Mouse (Mus musculus): ENCODE results near the gene Pde4d. TPM values are rescaled to one million over a fixed set of nuclear protein-coding genes. Genes with fewer than 3 reads are reported as not detected.

Gene Pde4d
- polyA plus RNA-seq, 1 experiment from 2014 or later, result 14.6 TPM

DNA sequence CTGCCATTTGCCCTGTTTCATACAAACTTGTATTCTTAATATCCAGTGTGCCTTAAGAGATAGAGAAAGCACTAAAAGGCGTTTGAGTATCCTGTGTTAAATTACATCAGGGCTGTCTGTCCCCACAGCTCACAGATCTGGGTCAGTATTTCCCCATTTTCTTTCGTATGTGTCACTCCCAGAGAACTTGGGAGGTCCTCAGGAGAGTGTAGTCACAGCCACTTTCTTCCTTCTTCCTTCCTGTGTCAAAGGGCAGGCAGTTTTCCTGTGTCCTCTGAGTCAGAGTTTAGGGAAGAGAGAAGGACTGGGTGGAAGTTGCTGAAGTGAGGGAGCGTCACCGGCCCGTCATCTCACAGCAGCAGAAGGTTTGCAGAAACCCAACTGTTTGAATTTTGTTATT is 103.2 kb downstream of the Pde4d start:
- no peak overlapping the region for H3K4me3 ChIP-seq (ENCODE audit: low read depth, low read length)
- H3K27me3 ChIP-seq (ENCODE audit: control insufficient read depth, insufficient read depth, low read length), result no peaks in the 10 kb centered on the region
- no peaks in the 10 kb centered on the region for H3K4me1 ChIP-seq (ENCODE audit: control insufficient read depth, insufficient read depth, low read length)
- H3K4me2 ChIP-seq (ENCODE audit: low read depth, low read length), result no peak overlapping the region
- ATAC-seq (replicated peaks; ENCODE audit: insufficient number of reproducible peaks, low FRiP score, low TSS enrichment, low read depth) (no peak), DNase-seq (ENCODE audit: low spot score) (no peak)
- H3K9ac ChIP-seq (replicated peaks; ENCODE audit: low read length), result no peak overlapping the region
- 56% methylated on average over 5 of the region's 5 CpGs for WGBS
- no peak overlapping the region for H3K27ac ChIP-seq (replicated peaks; ENCODE audit: low read depth, low read length)
- H3K9me3 ChIP-seq (replicated peaks; ENCODE audit: control insufficient read depth, low read length), result no peaks in the 10 kb centered on the region
- H3K36me3 ChIP-seq (replicated peaks; ENCODE audit: control insufficient read depth, insufficient read depth, low read depth, low read length), result no peaks in the 10 kb centered on the region

- ATAC-seq (replicated peaks; ENCODE audit: insufficient number of reproducible peaks, low FRiP score, low TSS enrichment, low read depth) (no peak), DNase-seq (ENCODE audit: low spot score) (no peak)
- Histone ChIP-seq H3K9ac (replicated peaks; ENCODE audit: low read length) (no peak overlapping the region), H3K4me1 (ENCODE audit: control insufficient read depth, insufficient read depth, low read length) (no peaks in the 10 kb centered on the region), H3K4me3 (ENCODE audit: low read depth, low read length) (no peak overlapping the region), H3K27me3 (ENCODE audit: control insufficient read depth, insufficient read depth, low read length) (no peaks in the 10 kb centered on the region), H3K27ac (replicated peaks; ENCODE audit: low read depth, low read length) (no peak overlapping the region), H3K36me3 (replicated peaks; ENCODE audit: control insufficient read depth, insufficient read depth, low read depth, low read length) (no peaks in the 10 kb centered on the region), H3K4me2 (ENCODE audit: low read depth, low read length) (no peak overlapping the region), H3K9me3 (replicated peaks; ENCODE audit: control insufficient read depth, low read length) (no peaks in the 10 kb centered on the region)
These were observed 105.2 kb downstream of the Pde4d start for GRCm38 (mm10) chr13:108554901-108555300.

GRCm38 (mm10) chr13:108596938-108597337 is 147.2 kb downstream of the Pde4d start:
- 73% methylated on average over 3 of the region's 3 CpGs for WGBS
- no peak for ATAC-seq (replicated peaks; ENCODE audit: insufficient number of reproducible peaks, low FRiP score, low TSS enrichment, low read depth)

DNA sequence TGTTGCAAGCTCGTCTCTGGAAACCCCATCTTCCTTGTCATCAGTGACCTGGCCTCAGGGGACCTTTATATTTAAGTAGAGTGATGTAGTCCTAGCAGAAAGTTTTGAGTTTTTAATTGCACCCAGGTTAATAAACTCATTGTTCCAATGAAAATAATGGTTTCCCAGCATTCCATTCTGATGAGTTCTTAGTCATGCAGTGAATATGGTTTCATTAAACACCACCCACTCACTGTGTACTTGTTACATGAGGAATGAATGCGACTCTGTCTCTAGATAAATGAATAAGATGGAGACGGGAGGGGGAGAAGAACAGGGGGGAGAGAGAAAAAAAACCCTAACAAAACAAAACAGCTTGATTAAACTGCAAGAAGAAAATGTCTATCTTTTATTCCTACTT is 148.9 kb downstream of the Pde4d start:
- no peak overlapping the region for H3K4me2 ChIP-seq (ENCODE audit: low read depth, low read length)
- H3K9me3 ChIP-seq (replicated peaks; ENCODE audit: control insufficient read depth, low read length), result no peaks in the 10 kb centered on the region
- no peak overlapping the region for H3K27ac ChIP-seq (replicated peaks; ENCODE audit: low read depth, low read length)
- no peak overlapping the region for H3K9ac ChIP-seq (replicated peaks; ENCODE audit: low read length)
- no peak overlapping the region for H3K4me3 ChIP-seq (ENCODE audit: low read depth, low read length)
- 64% methylated on average over 3 of the region's 3 CpGs for WGBS
- no peaks in the 10 kb centered on the region for H3K36me3 ChIP-seq (replicated peaks; ENCODE audit: control insufficient read depth, insufficient read depth, low read depth, low read length)
- H3K4me1 ChIP-seq (ENCODE audit: control insufficient read depth, insufficient read depth, low read length), result no peaks in the 10 kb centered on the region
- ATAC-seq (replicated peaks; ENCODE audit: insufficient number of reproducible peaks, low FRiP score, low TSS enrichment, low read depth), result no peak
- no peak for DNase-seq (ENCODE audit: low spot score)
- no peaks in the 10 kb centered on the region for H3K27me3 ChIP-seq (ENCODE audit: control insufficient read depth, insufficient read depth, low read length)

More at GRCm38 (mm10) chr13:108596938-108597337, 147.2 kb downstream of the Pde4d start:
- no peaks in the 10 kb centered on the region for H3K36me3 ChIP-seq (replicated peaks; ENCODE audit: control insufficient read depth, insufficient read depth, low read depth, low read length)
- H3K4me1 ChIP-seq (ENCODE audit: control insufficient read depth, insufficient read depth, low read length), result no peaks in the 10 kb centered on the region
- DNase-seq (ENCODE audit: low spot score), result no peak
- no peak overlapping the region for H3K4me2 ChIP-seq (ENCODE audit: low read depth, low read length)
- no peak overlapping the region for H3K27ac ChIP-seq (replicated peaks; ENCODE audit: low read depth, low read length)
- H3K9me3 ChIP-seq (replicated peaks; ENCODE audit: control insufficient read depth, low read length), result no peaks in the 10 kb centered on the region
- H3K9ac ChIP-seq (replicated peaks; ENCODE audit: low read length), result no peak overlapping the region
- no peak overlapping the region for H3K4me3 ChIP-seq (ENCODE audit: low read depth, low read length)
- H3K27me3 ChIP-seq (ENCODE audit: control insufficient read depth, insufficient read depth, low read length), result no peaks in the 10 kb centered on the region

DNA sequence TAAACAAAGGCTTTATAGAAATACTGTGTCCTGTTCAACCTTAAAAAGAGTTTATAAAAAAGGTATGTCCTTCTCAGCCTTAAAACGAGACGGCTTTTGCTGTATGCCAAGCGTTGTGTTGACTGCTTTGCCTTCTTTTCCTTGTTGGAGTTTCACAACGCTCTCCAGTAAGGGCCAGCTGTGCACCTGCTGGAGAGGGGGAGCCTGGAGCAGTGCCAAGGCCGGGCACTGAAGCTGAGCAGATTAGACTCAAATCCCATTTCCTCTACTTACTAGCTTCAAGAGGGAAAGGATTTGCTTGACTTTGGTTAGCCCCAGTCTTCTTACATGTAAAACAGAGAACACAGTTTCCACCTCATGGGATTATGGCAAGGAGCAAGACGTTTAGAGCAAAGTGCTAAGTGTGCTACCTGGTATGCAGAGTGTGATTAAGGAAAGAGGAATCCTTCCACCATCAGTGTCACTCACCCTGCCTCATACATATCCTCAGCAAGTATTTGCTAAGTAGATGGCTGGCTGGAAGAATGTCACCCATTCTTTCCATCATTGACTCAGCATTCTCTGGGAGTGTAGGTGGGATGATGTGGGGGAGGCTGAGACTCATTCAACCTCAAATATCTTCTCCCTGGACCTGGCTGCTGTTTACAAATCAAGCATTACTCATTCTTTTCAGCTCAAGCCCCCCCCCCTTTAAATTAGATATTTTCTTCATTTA is 149.6 kb downstream of the Pde4d start:
- H3K9ac ChIP-seq (replicated peaks; ENCODE audit: low read length), result no peak overlapping the region
- no peak for DNase-seq (ENCODE audit: low spot score)
- ATAC-seq (replicated peaks; ENCODE audit: insufficient number of reproducible peaks, low FRiP score, low TSS enrichment, low read depth), result no peak
- H3K4me1 ChIP-seq (ENCODE audit: control insufficient read depth, insufficient read depth, low read length), result no peaks in the 10 kb centered on the region
- H3K36me3 ChIP-seq (replicated peaks; ENCODE audit: control insufficient read depth, insufficient read depth, low read depth, low read length), result no peaks in the 10 kb centered on the region
- no peak overlapping the region for H3K27ac ChIP-seq (replicated peaks; ENCODE audit: low read depth, low read length)
- H3K9me3 ChIP-seq (replicated peaks; ENCODE audit: control insufficient read depth, low read length), result no peaks in the 10 kb centered on the region
- H3K4me3 ChIP-seq (ENCODE audit: low read depth, low read length), result no peak overlapping the region
- 76% methylated on average over 6 of the region's 6 CpGs for WGBS
- H3K27me3 ChIP-seq (ENCODE audit: control insufficient read depth, insufficient read depth, low read length), result no peaks in the 10 kb centered on the region
- H3K4me2 ChIP-seq (ENCODE audit: low read depth, low read length), result no peak overlapping the region

GRCm38 (mm10) chr13:108601021-108601420 is 151.3 kb downstream of the Pde4d start:
- H3K4me2 ChIP-seq (ENCODE audit: low read depth, low read length), result no peak overlapping the region
- H3K4me1 ChIP-seq (ENCODE audit: control insufficient read depth, insufficient read depth, low read length), result no peaks in the 10 kb centered on the region
- H3K27me3 ChIP-seq (ENCODE audit: control insufficient read depth, insufficient read depth, low read length), result no peaks in the 10 kb centered on the region
- no peak overlapping the region for H3K4me3 ChIP-seq (ENCODE audit: low read depth, low read length)
- H3K9ac ChIP-seq (replicated peaks; ENCODE audit: low read length), result no peak overlapping the region
- H3K27ac ChIP-seq (replicated peaks; ENCODE audit: low read depth, low read length), result no peak overlapping the region
- H3K36me3 ChIP-seq (replicated peaks; ENCODE audit: control insufficient read depth, insufficient read depth, low read depth, low read length), result no peaks in the 10 kb centered on the region
- 91% methylated on average over 2 of the region's 2 CpGs for WGBS
- H3K9me3 ChIP-seq (replicated peaks; ENCODE audit: control insufficient read depth, low read length), result no peaks in the 10 kb centered on the region
- no peak for DNase-seq (ENCODE audit: low spot score)
- ATAC-seq (replicated peaks; ENCODE audit: insufficient number of reproducible peaks, low FRiP score, low TSS enrichment, low read depth), result no peak

GRCm38 (mm10) chr13:108603502-108603901 is 153.8 kb downstream of the Pde4d start:
- WGBS, result 37% methylated on average over 1 of the region's 1 CpGs
- Histone ChIP-seq H3K27me3 (ENCODE audit: control insufficient read depth, insufficient read depth, low read length) (no peaks in the 10 kb centered on the region), H3K36me3 (replicated peaks; ENCODE audit: control insufficient read depth, insufficient read depth, low read depth, low read length) (no peaks in the 10 kb centered on the region), H3K9ac (replicated peaks; ENCODE audit: low read length) (no peak overlapping the region), H3K4me1 (ENCODE audit: control insufficient read depth, insufficient read depth, low read length) (no peaks in the 10 kb centered on the region), H3K4me3 (ENCODE audit: low read depth, low read length) (no peak overlapping the region), H3K27ac (replicated peaks; ENCODE audit: low read depth, low read length) (no peak overlapping the region), H3K9me3 (replicated peaks; ENCODE audit: control insufficient read depth, low read length) (no peaks in the 10 kb centered on the region), H3K4me2 (ENCODE audit: low read depth, low read length) (no peak overlapping the region)
- no peak for ATAC-seq (replicated peaks; ENCODE audit: insufficient number of reproducible peaks, low FRiP score, low TSS enrichment, low read depth)
- DNase-seq (ENCODE audit: low spot score), result no peak

DNA sequence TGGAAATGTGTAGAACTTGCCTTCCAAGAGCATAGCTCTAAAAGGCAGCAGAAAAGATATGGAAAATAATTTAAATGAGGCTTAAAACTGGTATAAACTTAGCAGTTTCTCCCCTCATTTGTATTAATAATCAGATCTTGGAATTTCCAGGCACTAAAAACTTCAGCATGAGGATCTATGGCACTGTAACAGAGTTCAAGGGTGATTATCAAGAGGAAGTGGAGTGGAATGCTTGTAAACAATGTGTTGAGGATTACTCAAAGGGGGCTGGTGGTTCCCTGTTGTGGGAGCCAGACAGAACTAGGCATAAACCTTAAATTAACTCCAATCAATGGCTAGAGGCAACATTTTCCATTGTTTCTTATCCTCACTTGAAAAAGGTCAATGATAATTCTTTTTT is 154.5 kb downstream of the Pde4d start:
- DNase-seq (ENCODE audit: low spot score) (no peak), ATAC-seq (replicated peaks; ENCODE audit: insufficient number of reproducible peaks, low FRiP score, low TSS enrichment, low read depth) (no peak)
- Histone ChIP-seq H3K27me3 (ENCODE audit: control insufficient read depth, insufficient read depth, low read length) (no peaks in the 10 kb centered on the region), H3K4me3 (ENCODE audit: low read depth, low read length) (no peak overlapping the region), H3K4me1 (ENCODE audit: control insufficient read depth, insufficient read depth, low read length) (no peaks in the 10 kb centered on the region), H3K9me3 (replicated peaks; ENCODE audit: control insufficient read depth, low read length) (no peaks in the 10 kb centered on the region), H3K36me3 (replicated peaks; ENCODE audit: control insufficient read depth, insufficient read depth, low read depth, low read length) (no peaks in the 10 kb centered on the region), H3K27ac (replicated peaks; ENCODE audit: low read depth, low read length) (no peak overlapping the region), H3K4me2 (ENCODE audit: low read depth, low read length) (no peak overlapping the region), H3K9ac (replicated peaks; ENCODE audit: low read length) (no peak overlapping the region)

Data from embryonic facial prominence, embryonic 11.5 days (tissue).